Mouse (Mus musculus): ENCODE results near the gene Pla2g2c. TPM values are rescaled to one million over a fixed set of nuclear protein-coding genes. Genes with fewer than 3 reads are reported as not detected.

Gene Pla2g2c
- polyA plus RNA-seq, 1 experiment = not detected

GRCm38 (mm10) chr4:138691443-138692181, 33.0 kb upstream of the Pla2g2c start:
- 11% methylated on average over 19 of the region's 19 CpGs for WGBS
- Histone ChIP-seq H3K27ac (ENCODE audit: control insufficient read depth, insufficient read depth, low read depth, low read length, poor library complexity) (no peak overlapping the region), H3K4me1 (ENCODE audit: control insufficient read depth, insufficient read depth, low read length) (no peaks in the 10 kb centered on the region), H3K4me3 (replicated peaks; ENCODE audit: control insufficient read depth, low read depth, low read length) (no peak overlapping the region)
- no peak for TF ChIP-seq CTCF (IDR thresholded peaks at IDR 0.05; ENCODE audit: control insufficient read depth, insufficient read depth, low read length)
- no peak for TF ChIP-seq POLR2A (IDR thresholded peaks at IDR 0.05; ENCODE audit: borderline replicate concordance, control insufficient read depth, low read depth, low read length)

- no peak for TF ChIP-seq CTCF (IDR thresholded peaks at IDR 0.05; ENCODE audit: control insufficient read depth, insufficient read depth, low read length)
- TF ChIP-seq POLR2A (IDR thresholded peaks at IDR 0.05; ENCODE audit: borderline replicate concordance, control insufficient read depth, low read depth, low read length) = no peak
- H3K4me1 ChIP-seq (ENCODE audit: control insufficient read depth, insufficient read depth, low read length) = no peaks in the 10 kb centered on the region
- H3K4me3 ChIP-seq (replicated peaks; ENCODE audit: control insufficient read depth, low read depth, low read length) = no peak overlapping the region
- 68% methylated on average over 12 of the region's 12 CpGs for WGBS
- H3K27ac ChIP-seq (ENCODE audit: control insufficient read depth, insufficient read depth, low read depth, low read length, poor library complexity) = no peak overlapping the region
Measured at GRCm38 (mm10) chr4:138693043-138693692, 31.4 kb upstream of the Pla2g2c start.

- TF ChIP-seq POLR2A (IDR thresholded peaks at IDR 0.05; ENCODE audit: borderline replicate concordance, control insufficient read depth, low read depth, low read length) (no peak), CTCF (IDR thresholded peaks at IDR 0.05; ENCODE audit: control insufficient read depth, insufficient read depth, low read length) (no peak)
Measured at GRCm38 (mm10) chr4:138696720-138697119, 27.9 kb upstream of the Pla2g2c start.

GRCm38 (mm10) chr4:138697166-138697860, 27.3 kb upstream of the Pla2g2c start:
- Histone ChIP-seq H3K4me3 (replicated peaks; ENCODE audit: control insufficient read depth, low read depth, low read length) (no peak overlapping the region), H3K27ac (ENCODE audit: control insufficient read depth, insufficient read depth, low read depth, low read length, poor library complexity) (no peak overlapping the region), H3K4me1 (ENCODE audit: control insufficient read depth, insufficient read depth, low read length) (no peaks in the 10 kb centered on the region)
- no peak for TF ChIP-seq CTCF (IDR thresholded peaks at IDR 0.05; ENCODE audit: control insufficient read depth, insufficient read depth, low read length)
- TF ChIP-seq POLR2A (IDR thresholded peaks at IDR 0.05; ENCODE audit: borderline replicate concordance, control insufficient read depth, low read depth, low read length) = no peak
- 53% methylated on average over 10 of the region's 10 CpGs for WGBS

More at GRCm38 (mm10) chr4:138696720-138697119, 27.9 kb upstream of the Pla2g2c start:
- Histone ChIP-seq H3K27ac (ENCODE audit: control insufficient read depth, insufficient read depth, low read depth, low read length, poor library complexity) (no peak overlapping the region), H3K4me3 (replicated peaks; ENCODE audit: control insufficient read depth, low read depth, low read length) (no peak overlapping the region), H3K4me1 (ENCODE audit: control insufficient read depth, insufficient read depth, low read length) (no peaks in the 10 kb centered on the region)
- 32% methylated on average over 7 of the region's 7 CpGs for WGBS

- 49% methylated on average over 2 of the region's 2 CpGs for WGBS
- Histone ChIP-seq H3K27ac (ENCODE audit: control insufficient read depth, insufficient read depth, low read depth, low read length, poor library complexity) (no peak overlapping the region), H3K4me1 (ENCODE audit: control insufficient read depth, insufficient read depth, low read length) (no peaks in the 10 kb centered on the region), H3K4me3 (replicated peaks; ENCODE audit: control insufficient read depth, low read depth, low read length) (no peak overlapping the region)
- TF ChIP-seq CTCF (IDR thresholded peaks at IDR 0.05; ENCODE audit: control insufficient read depth, insufficient read depth, low read length) (no peak), POLR2A (IDR thresholded peaks at IDR 0.05; ENCODE audit: borderline replicate concordance, control insufficient read depth, low read depth, low read length) (no peak)
Measured at GRCm38 (mm10) chr4:138698296-138698695, 26.3 kb upstream of the Pla2g2c start.

- Histone ChIP-seq H3K4me1 (ENCODE audit: control insufficient read depth, insufficient read depth, low read length) (no peaks in the 10 kb centered on the region), H3K4me3 (replicated peaks; ENCODE audit: control insufficient read depth, low read depth, low read length) (no peak overlapping the region), H3K27ac (ENCODE audit: control insufficient read depth, insufficient read depth, low read depth, low read length, poor library complexity) (no peak overlapping the region)
- TF ChIP-seq CTCF (IDR thresholded peaks at IDR 0.05; ENCODE audit: control insufficient read depth, insufficient read depth, low read length) (peak; percentile 51), POLR2A (IDR thresholded peaks at IDR 0.05; ENCODE audit: borderline replicate concordance, control insufficient read depth, low read depth, low read length) (no peak)
- 31% methylated on average over 15 of the region's 15 CpGs for WGBS
Measured at GRCm38 (mm10) chr4:138700184-138700982, 24.2 kb upstream of the Pla2g2c start.

GRCm38 (mm10) chr4:138701111-138701510, 23.5 kb upstream of the Pla2g2c start:
- WGBS = 71% methylated on average over 8 of the region's 8 CpGs

More at GRCm38 (mm10) chr4:138701111-138701510, 23.5 kb upstream of the Pla2g2c start:
- Histone ChIP-seq H3K4me3 (replicated peaks; ENCODE audit: control insufficient read depth, low read depth, low read length) (no peak overlapping the region), H3K4me1 (ENCODE audit: control insufficient read depth, insufficient read depth, low read length) (no peaks in the 10 kb centered on the region), H3K27ac (ENCODE audit: control insufficient read depth, insufficient read depth, low read depth, low read length, poor library complexity) (no peak overlapping the region)
- TF ChIP-seq POLR2A (IDR thresholded peaks at IDR 0.05; ENCODE audit: borderline replicate concordance, control insufficient read depth, low read depth, low read length) (no peak), CTCF (IDR thresholded peaks at IDR 0.05; ENCODE audit: control insufficient read depth, insufficient read depth, low read length) (no peak)
